Mouse (Mus musculus) lung, embryonic 14.5 days (tissue): ENCODE results near the gene Rnaseh2c. TPM values are rescaled to one million over a fixed set of nuclear protein-coding genes. Genes with fewer than 3 reads are reported as not detected.

ENCODE experiments used
- ATAC-seq: fragments of 200-750 bp; cut with Nextera tagmentation; 2 replicates; pipeline ENCODE4 v1.8.0; 2017; ENCODE audit warnings: mild to moderate bottlenecking, moderate TSS enrichment, moderate library complexity; ENCODE audit not compliant: insufficient read depth
- DNase-seq: peaks from one replicate; pipeline ENCODE4 v3.0.0-alpha.2; 2015
- H3K27ac ChIP-seq: fragments of 300-500 bp; sonication (generic); 2 replicates; pipeline ENCODE4 v1.5.1; 2014; ENCODE audit warnings: low read depth, mild to moderate bottlenecking, moderate library complexity
- H3K27me3 ChIP-seq: fragments of 300-500 bp; sonication (generic); 2 replicates; pipeline ENCODE4 v1.6.1; 2014; ENCODE audit warnings: low read length, control low read depth; ENCODE audit not compliant: insufficient read depth
- H3K36me3 ChIP-seq: fragments of 300-500 bp; sonication (generic); 2 replicates; pipeline ENCODE4 v1.6.1; 2014; ENCODE audit warnings: control low read depth; ENCODE audit not compliant: insufficient read depth
- H3K4me1 ChIP-seq: fragments of 300-500 bp; sonication (generic); 2 replicates; pipeline ENCODE4 v1.6.1; 2014; ENCODE audit warnings: antibody characterized with exemption, control low read depth; ENCODE audit not compliant: insufficient read depth
- H3K4me2 ChIP-seq: fragments of 300-500 bp; sonication (generic); 2 replicates; pipeline ENCODE4 v1.6.1; 2014; ENCODE audit warnings: mild to moderate bottlenecking
- H3K4me3 ChIP-seq: fragments of 300-500 bp; sonication (generic); 2 replicates; pipeline ENCODE4 v1.5.1; 2014; ENCODE audit warnings: low read depth, low read length
- H3K9ac ChIP-seq: fragments of 300-500 bp; sonication (generic); 2 replicates; pipeline ENCODE4 v1.6.1; 2014
- H3K9me3 ChIP-seq: fragments of 300-500 bp; sonication (generic); 2 replicates; pipeline ENCODE4 v1.6.1; 2016; ENCODE audit warnings: low read depth, low read length, control low read depth
- CTCF ChIP-seq: IDR thresholded peaks from 2 replicates; pipeline ENCODE4 v1.5.1; 2016; ENCODE audit warnings: antibody characterized with exemption, low read depth
- WGBS: fragments of 180-500 bp; shearing (Covaris S2); extraction: QIAGEN DNeasy Blood & Tissue Kit; methylation state at CpG from one replicate; pipeline ENCODE4 v1.1.7; 2014; 5-methylcytosine and 5-hydroxymethylcytosine counted together
- polyA plus RNA-seq: library from polyadenylated mRNA; unstranded; fragments of >200 nt; fragmentation: Nextera tagmentation; extraction: Ambion mirVana; gene quantifications from 2 replicates; pipeline ENCODE4 v1.2.1, GENCODE M21; 2014

The Rnaseh2c gene
- polyA plus RNA-seq, 1 experiment from 2014 or later = 145 TPM

- ATAC-seq (no peak), DNase-seq (no peak)
- Histone ChIP-seq H3K4me2 (no peak overlapping the region), H3K27ac (no peak overlapping the region), H3K4me3 (no peak overlapping the region), H3K27me3 (peaks cover 17% of the 10 kb centered on the region), H3K9ac (no peak overlapping the region), H3K9me3 (no peaks in the 10 kb centered on the region), H3K4me1 (0 out of 2 replicates have a peak, but pooled peaks cover 12% of the 10 kb centered on the region), H3K36me3 (peaks cover 51% of the 10 kb centered on the region)
- WGBS = 93% methylated on average over 6 of the region's 6 CpGs
- TF ChIP-seq CTCF = no peak
Measured at GRCm38 (mm10) chr19:5652570-5652969, 50.9 kb downstream of the Rnaseh2c start.

DNA sequence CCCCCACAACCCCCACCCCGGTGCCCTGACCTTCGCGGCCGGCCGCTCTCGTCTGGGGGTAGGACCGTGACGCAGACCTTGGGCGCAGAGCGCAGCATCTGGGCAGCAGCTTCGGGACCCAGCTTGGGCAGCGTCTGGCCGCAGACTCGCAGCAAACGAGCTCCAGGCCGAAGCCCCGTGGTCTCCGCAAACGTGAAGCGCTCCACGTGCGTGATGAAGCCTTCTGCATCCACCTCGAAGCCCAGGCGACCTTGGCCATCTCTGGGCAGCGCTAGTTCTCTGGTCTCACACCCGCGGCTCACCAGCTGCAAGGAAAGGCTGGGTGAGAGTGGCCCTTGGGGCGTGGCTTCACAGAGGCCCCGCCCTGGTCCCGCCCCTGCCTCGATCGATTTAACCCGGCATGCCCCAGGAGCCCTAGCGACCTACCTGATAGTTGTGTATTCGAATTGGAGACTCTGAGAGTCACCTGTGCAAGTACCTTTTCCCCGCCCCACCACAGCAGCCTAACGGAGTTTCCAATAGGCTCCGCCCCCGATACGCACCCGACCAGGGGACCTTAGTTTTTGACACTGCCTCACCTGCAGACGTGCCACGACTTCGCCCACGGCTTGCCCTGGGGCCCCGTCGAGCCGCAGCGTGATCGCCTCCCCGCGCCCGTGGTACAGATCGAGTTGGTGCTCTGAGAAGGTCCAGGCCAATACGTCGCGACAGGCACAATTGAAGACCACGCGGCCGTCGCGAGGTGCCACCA, 52.5 kb downstream of the Rnaseh2c start:
- WGBS = 9% methylated on average over 62 of the region's 62 CpGs
- peaks cover 60% of the 10 kb centered on the region for H3K36me3 ChIP-seq

DNA sequence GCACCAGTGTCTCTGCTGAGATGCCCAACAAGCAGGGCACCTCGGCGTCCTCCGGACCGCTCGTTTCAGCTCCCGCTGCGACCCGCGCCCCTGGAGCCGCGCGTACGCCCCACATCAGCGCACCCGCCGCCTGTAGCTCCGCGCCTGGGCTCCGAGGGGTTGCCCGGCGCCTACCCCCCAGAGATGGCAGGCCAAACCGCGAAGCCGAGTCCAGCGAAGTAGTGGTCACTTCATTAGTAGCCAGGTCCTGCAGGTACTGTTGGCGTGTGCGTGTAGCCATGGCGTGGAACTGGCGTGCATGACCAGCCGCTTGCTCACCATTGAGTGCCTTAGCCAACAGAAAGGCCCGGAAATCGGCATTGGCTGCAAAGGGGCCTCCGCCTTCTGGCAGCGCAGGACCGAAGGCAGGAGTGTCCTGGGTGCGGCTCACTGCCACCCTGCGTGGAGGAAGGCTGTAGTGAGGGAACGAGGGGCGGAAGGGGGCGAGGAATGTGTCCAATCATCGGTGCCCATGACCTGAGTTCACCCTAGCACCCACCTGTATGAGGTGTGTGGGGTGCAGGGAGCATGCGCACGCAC, 53.1 kb downstream of the Rnaseh2c start:
- 11% methylated on average over 43 of the region's 43 CpGs for WGBS
- H3K9ac ChIP-seq = peak overlapping the region; percentile 46
- H3K27me3 ChIP-seq = peaks cover 17% of the 10 kb centered on the region
- H3K4me2 ChIP-seq = peak overlapping the region; percentile 85
- peak overlapping the region; percentile 43 for H3K4me3 ChIP-seq
- 0 out of 2 replicates have a peak, but pooled peaks cover 5% of the 10 kb centered on the region for H3K4me1 ChIP-seq
- H3K27ac ChIP-seq = no peak overlapping the region
- peak; percentile 57 for DNase-seq
- H3K36me3 ChIP-seq = peaks cover 64% of the 10 kb centered on the region
- H3K9me3 ChIP-seq = no peaks in the 10 kb centered on the region
- peak; percentile 26 for ATAC-seq
- TF ChIP-seq CTCF = no peak

More for the DNA sequence above, 52.5 kb downstream of the Rnaseh2c start:
- ATAC-seq = peak; percentile 50
- H3K9ac ChIP-seq = peak overlapping the region; percentile 46
- no peak overlapping the region for H3K27ac ChIP-seq
- peaks cover 17% of the 10 kb centered on the region for H3K27me3 ChIP-seq
- peak overlapping the region; percentile 43 for H3K4me3 ChIP-seq
- peak; percentile 72 for DNase-seq
- H3K9me3 ChIP-seq = no peaks in the 10 kb centered on the region
- H3K4me1 ChIP-seq = 0 out of 2 replicates have a peak, but pooled peaks cover 6% of the 10 kb centered on the region
- H3K4me2 ChIP-seq = peak overlapping the region; percentile 85
- TF ChIP-seq CTCF = no peak

Other genes starting within 250 kb of the Rnaseh2c start
- 59.1 and 71.1 TPM in 2 replicates for gene Eif1ad, start 235.1 kb upstream of the Rnaseh2c start, polyA plus RNA-seq
- gene Banf1, start 234.7 kb upstream of the Rnaseh2c start, polyA plus RNA-seq = 515 and 542 TPM in 2 replicates
- gene Sart1, start 213.2 kb upstream of the Rnaseh2c start, polyA plus RNA-seq = 72.0 and 73.8 TPM in 2 replicates
- 0.64 TPM in 1 of 2 replicates, not detected in the other for gene Tsga10ip, start 199.3 kb upstream of the Rnaseh2c start, polyA plus RNA-seq
- gene Drap1, start 176.9 kb upstream of the Rnaseh2c start, polyA plus RNA-seq = 204 and 217 TPM in 2 replicates
- gene AI837181, start 176.7 kb upstream of the Rnaseh2c start, polyA plus RNA-seq = 40.8 and 42.7 TPM in 2 replicates
- gene Fosl1, start 154.3 kb upstream of the Rnaseh2c start, polyA plus RNA-seq = not detected in 2 replicates
- gene Ccdc85b, start 144.0 kb upstream of the Rnaseh2c start, polyA plus RNA-seq = 9.0 and 10.0 TPM in 2 replicates
- gene Fibp, start 141.3 kb upstream of the Rnaseh2c start, polyA plus RNA-seq = 101 and 104 TPM in 2 replicates
- 1.0 and 1.8 TPM in 2 replicates for gene Ctsw, start 133.4 kb upstream of the Rnaseh2c start, polyA plus RNA-seq
- 178 and 192 TPM in 2 replicates for gene Efemp2, start 127.9 kb upstream of the Rnaseh2c start, polyA plus RNA-seq
- 39.8 and 42.6 TPM in 2 replicates for gene Mus81, start 113.5 kb upstream of the Rnaseh2c start, polyA plus RNA-seq
- gene Cfl1, start 111.4 kb upstream of the Rnaseh2c start, polyA plus RNA-seq = 3,236 and 3,318 TPM in 2 replicates
- 0.18 TPM in 1 of 2 replicates, not detected in the other for gene 1700020D05Rik, start 98.1 kb upstream of the Rnaseh2c start, polyA plus RNA-seq
- 6.0 and 6.7 TPM in 2 replicates for gene Snx32, start 91.3 kb upstream of the Rnaseh2c start, polyA plus RNA-seq
- gene Ovol1, start 41.2 kb upstream of the Rnaseh2c start, polyA plus RNA-seq = 0.89 and 1.0 TPM in 2 replicates
- gene Ap5b1, start 33.8 kb upstream of the Rnaseh2c start, polyA plus RNA-seq = 3.7 and 4.2 TPM in 2 replicates
- 25.5 and 33.4 TPM in 2 replicates for gene Kat5, start 8.4 kb downstream of the Rnaseh2c start, polyA plus RNA-seq
- gene Rela, start 35.6 kb downstream of the Rnaseh2c start, polyA plus RNA-seq = 52.3 and 54.2 TPM in 2 replicates
- 40.4 and 49.3 TPM in 2 replicates for gene Sipa1, start 61.8 kb downstream of the Rnaseh2c start, polyA plus RNA-seq
- 36.6 TPM in 2 replicates for gene Map3k11, start 86.9 kb downstream of the Rnaseh2c start, polyA plus RNA-seq
- gene Pcnx3, start 87.0 kb downstream of the Rnaseh2c start, polyA plus RNA-seq = 28.4 and 35.2 TPM in 2 replicates
- 0.32 and 0.47 TPM in 2 replicates for gene Kcnk7, start 102.5 kb downstream of the Rnaseh2c start, polyA plus RNA-seq
- gene Ehbp1l1, start 124.4 kb downstream of the Rnaseh2c start, polyA plus RNA-seq = 15.5 and 17.4 TPM in 2 replicates
- 108 and 116 TPM in 2 replicates for gene Fam89b, start 127.8 kb downstream of the Rnaseh2c start, polyA plus RNA-seq
- gene Ltbp3, start 139.0 kb downstream of the Rnaseh2c start, polyA plus RNA-seq = 51.8 and 55.9 TPM in 2 replicates
- 74.8 and 84.5 TPM in 2 replicates for gene Scyl1, start 169.5 kb downstream of the Rnaseh2c start, polyA plus RNA-seq